Mouse (Mus musculus) thymus, adult 2 months (tissue): Measurements from ENCODE around the gene Cyp4x1.

Experiments used
- CTCF ChIP-seq: fragments of 200-500 bp; IDR thresholded peaks from 2 replicates; pipeline ENCODE4 v1.5.1; 2012; ENCODE audit warnings: mild to moderate bottlenecking, control low read depth, low read length, moderate library complexity, borderline replicate concordance; ENCODE audit not compliant: control insufficient read depth, poor library complexity, insufficient read depth; ENCODE audit errors: extremely low read depth
- POLR2A ChIP-seq: fragments of 200-500 bp; IDR thresholded peaks from 2 replicates; pipeline ENCODE4 v1.6.1; 2012; ENCODE audit warnings: mild to moderate bottlenecking, low read length, control low read depth, moderate library complexity; ENCODE audit not compliant: control insufficient read depth, poor library complexity, insufficient read depth; ENCODE audit errors: extremely low read depth

- no peak for TF ChIP-seq POLR2A
- TF ChIP-seq CTCF, result no peak
Observed at GRCm38 (mm10) chr4:115133621-115134295, at the start of gene Cyp4x1.
